ENCODE assay signal across 8 mouse cellular contexts in genomic region chr11:116433356-116434286, GRCm38 (mm10). TPM values are rescaled to one million over a fixed set of nuclear protein-coding genes. Genes with fewer than 3 reads are reported as not detected.
DNase-seq lines count a peak whose midpoint lies in the region; ATAC-seq and TF ChIP-seq lines count a peak whose summit lies in the region.

Ubald2 (plus strand) TSS chr11:116434094.

- ATAC-seq in forebrain, postnatal 0 days = peak; percentile 97
- peak; percentile 97 for ATAC-seq in lung, embryonic 15.5 days (ENCODE audit: borderline replicate concordance, extremely low read depth, low FRiP score, low TSS enrichment)

- H3K4me2 ChIP-seq in forebrain, postnatal 0 days (ENCODE audit: low read depth) = peak within 1 kb of the TSS; percentile 73
- peak within 1 kb of the TSS; percentile 74 for H3K4me2 ChIP-seq in lung, embryonic 15.5 days

- peaks cover 27 to 58% of the 10 kb centered on the region in 2 experiments for H3K4me1 ChIP-seq in MEL (ENCODE audit: control insufficient read depth in 1 of 2, insufficient read depth in 2 of 2, low read length in 2 of 2)
- H3K4me1 ChIP-seq in cerebellum, adult 2 months (ENCODE audit: control insufficient read depth, insufficient read depth, low read length) = peaks cover 12% of the 10 kb centered on the region
- 0 out of 2 replicates have a peak, but pooled peaks cover 4% of the 10 kb centered on the region for H3K4me1 ChIP-seq in forebrain, postnatal 0 days (ENCODE audit: insufficient read depth)
- peaks cover 54% of the 10 kb centered on the region for H3K4me1 ChIP-seq in lung, embryonic 15.5 days

- WGBS in cerebellum, adult 2 months = 2% methylated on average over 66 of the region's 66 CpGs
- 1% methylated on average over 65 of the region's 66 CpGs for WGBS in forebrain, postnatal 0 days
- 2% methylated on average over 60 of the region's 66 CpGs for WGBS in lung, embryonic 15.5 days

- H3K9ac ChIP-seq in MEL (ENCODE audit: control insufficient read depth, low read depth, low read length, poor library complexity, severe bottlenecking) = peak within 1 kb of the TSS; percentile 91
- peak within 1 kb of the TSS; percentile 84 for H3K9ac ChIP-seq in forebrain, postnatal 0 days
- peak within 1 kb of the TSS; percentile 83 for H3K9ac ChIP-seq in lung, embryonic 15.5 days

- H3K27me3 ChIP-seq in MEL (ENCODE audit: control insufficient read depth in 1 of 2, insufficient read depth in 2 of 2, low read length in 2 of 2) = no peaks in the 10 kb centered on the region
- no peaks in the 10 kb centered on the region for H3K27me3 ChIP-seq in cerebellum, adult 2 months (ENCODE audit: control insufficient read depth, insufficient read depth, low read length)
- H3K27me3 ChIP-seq in forebrain, postnatal 0 days (ENCODE audit: insufficient read depth, low read length) = no peaks in the 10 kb centered on the region; the same call in 1 of the 2 replicates
- H3K27me3 ChIP-seq in lung, embryonic 15.5 days = 0 out of 2 replicates have a peak, but pooled peaks cover 3% of the 10 kb centered on the region

- H3K27ac ChIP-seq in MEL (ENCODE audit: control insufficient read depth, low read depth, low read length) = peak within 1 kb of the TSS; percentile 97
- H3K27ac ChIP-seq in cerebellum, adult 2 months (ENCODE audit: insufficient read depth, low read length) = peak within 1 kb of the TSS; percentile 2; the same call in 1 of the 2 replicates
- H3K27ac ChIP-seq in forebrain, postnatal 0 days (ENCODE audit: low read depth, low read length) = peak within 1 kb of the TSS; percentile 92
- H3K27ac ChIP-seq in lung, embryonic 15.5 days = peak within 1 kb of the TSS; percentile 94

- TF ChIP-seq POLR2A in MEL (IDR thresholded peaks at IDR 0.05; ENCODE audit: control insufficient read depth in 1 of 2, insufficient read depth in 1 of 2, low read depth in 1 of 2, low read length in 2 of 2, poor library complexity in 1 of 2) = peak in 1 of 2 experiments; percentile 43; a peak in 2 of 4 replicates
- TF ChIP-seq POLR2A in cerebellum, adult 2 months (IDR thresholded peaks at IDR 0.05; ENCODE audit: borderline replicate concordance, insufficient read depth, low read length) = peak; percentile 45; the same call in 1 of the 2 replicates

- TF ChIP-seq EP300 in MEL (IDR thresholded peaks at IDR 0.05; ENCODE audit: low read depth in 1 of 2, low read length in 2 of 2) = peak in 1 of 2 experiments; percentile 49; a peak in 1 of 4 replicates

- H3K36me3 ChIP-seq in MEL (ENCODE audit: control insufficient read depth in 1 of 2, insufficient read depth in 2 of 2, low read length in 2 of 2) = peaks cover 0 to 53% of the 10 kb centered on the region in 2 experiments; a peak in 3 of 4 replicates
- peaks cover 8% of the 10 kb centered on the region; the same call in 1 of the 2 replicates for H3K36me3 ChIP-seq in forebrain, postnatal 0 days (ENCODE audit: insufficient read depth)
- H3K36me3 ChIP-seq in lung, embryonic 15.5 days = peaks cover 14% of the 10 kb centered on the region

- H3K9me3 ChIP-seq in MEL (replicated peaks; ENCODE audit: insufficient read depth, low read length) = no peaks in the 10 kb centered on the region
- no peaks in the 10 kb centered on the region for H3K9me3 ChIP-seq in forebrain, postnatal 0 days (ENCODE audit: low read length)
- H3K9me3 ChIP-seq in lung, embryonic 15.5 days = no peaks in the 10 kb centered on the region

- no peak for TF ChIP-seq CTCF in MEL (IDR thresholded peaks at IDR 0.05 in 2 of 3, conservative IDR thresholded peaks at IDR 0.05 in 1 of 3; ENCODE audit: control insufficient read depth in 1 of 3, insufficient read depth in 1 of 3, low read depth in 2 of 3, low read length in 3 of 3, poor library complexity in 1 of 3, severe bottlenecking in 1 of 3)
- TF ChIP-seq CTCF in cerebellum, adult 2 months (IDR thresholded peaks at IDR 0.05; ENCODE audit: borderline replicate concordance, insufficient read depth, low read depth, low read length) = no peak
- TF ChIP-seq CTCF in forebrain, postnatal 0 days (IDR thresholded peaks at IDR 0.05; ENCODE audit: low read depth) = no peak

- peaks cover 10% of the 10 kb centered on the region for H3K79me2 ChIP-seq in MEL (ENCODE audit: control insufficient read depth, insufficient read depth, low read length, poor library complexity)

- peak within 1 kb of the TSS; percentile 81 to 93 for H3K4me3 ChIP-seq in MEL (ENCODE audit: control insufficient read depth in 1 of 2, insufficient read depth in 1 of 2, low read depth in 2 of 2, low read length in 2 of 2)
- peak within 1 kb of the TSS; percentile 73 for H3K4me3 ChIP-seq in cerebellum, adult 2 months (replicated peaks; ENCODE audit: insufficient read depth, low read depth, low read length)
- peak within 1 kb of the TSS; percentile 75 for H3K4me3 ChIP-seq in forebrain, postnatal 0 days (ENCODE audit: low read depth, low read length)
- peak within 1 kb of the TSS; percentile 82 for H3K4me3 ChIP-seq in lung, embryonic 15.5 days

- TF ChIP-seq RAD21 in MEL (IDR thresholded peaks at IDR 0.05; ENCODE audit: low read depth, low read length) = no peak

- DNase-seq in MEL (ENCODE audit: low read depth, low spot score) = peak; percentile 100
- peak; percentile 98 to 100 for DNase-seq in cerebellum, adult 2 months
- DNase-seq in forebrain, postnatal 0 days = peak; percentile 100
- peak; percentile 99 for DNase-seq in heart, postnatal 4 days
- peak; percentile 99 for DNase-seq in layer of hippocampus, adult 8-10 months (ENCODE audit: low spot score in 2 of 2)
- peak; percentile 99 for DNase-seq in ovary, adult 18-20 months (ENCODE audit: low spot score)
- DNase-seq in thymus, postnatal 0 days (ENCODE audit: low spot score) = peak; percentile 100

TF ChIP-seq in MEL, 35 proteins besides CTCF, POLR2A, EP300 and RAD21 (continues in another document):
- TF ChIP-seq TAL1 (IDR thresholded peaks at IDR 0.05; ENCODE audit: low read length) (no peak), SMC3 (IDR thresholded peaks at IDR 0.05; ENCODE audit: low read depth, low read length) (no peak), ZMIZ1 (IDR thresholded peaks at IDR 0.05; ENCODE audit: low read depth, low read length) (peak; percentile 83; the same call in 1 of the 2 replicates), MYC (IDR thresholded peaks at IDR 0.05; ENCODE audit: low read depth, low read length) (peak; percentile 83), POLR2AphosphoS2 (IDR thresholded peaks at IDR 0.05; ENCODE audit: low read length) (peak; percentile 89), UBTF (IDR thresholded peaks at IDR 0.05; ENCODE audit: borderline replicate concordance, insufficient read depth, low read depth, low read length) (no peak), MAZ (IDR thresholded peaks at IDR 0.05; ENCODE audit: low read depth, low read length) (peak; percentile 39), ZNF384 (IDR thresholded peaks at IDR 0.05; ENCODE audit: low read depth, low read length) (peak; percentile 32; the same call in 1 of the 2 replicates), USF2 (IDR thresholded peaks at IDR 0.05; ENCODE audit: borderline replicate concordance in 1 of 2, insufficient read depth in 1 of 2, low read depth in 1 of 2, low read length in 2 of 2) (no peak), ELF1 (IDR thresholded peaks at IDR 0.05; ENCODE audit: low read depth, low read length) (no peak), HCFC1 (IDR thresholded peaks at IDR 0.05; ENCODE audit: low read depth, low read length) (peak; percentile 78), TCF12 (IDR thresholded peaks at IDR 0.05; ENCODE audit: low read depth, low read length) (0 out of 2 replicates have a peak, but pooled peaks have one; percentile 26), ZKSCAN1 (IDR thresholded peaks at IDR 0.05; ENCODE audit: low read depth, low read length) (no peak), POLR2AphosphoS5 (IDR thresholded peaks at IDR 0.05; ENCODE audit: borderline replicate concordance, low read depth, low read length) (0 out of 2 replicates have a peak, but pooled peaks have one; percentile 43), NELFE (IDR thresholded peaks at IDR 0.05; ENCODE audit: low read depth, low read length) (peak; percentile 74), E2F4 (IDR thresholded peaks at IDR 0.05; ENCODE audit: borderline replicate concordance, low read depth, low read length) (0 out of 2 replicates have a peak, but pooled peaks have one; percentile 59), ZC3H11A (IDR thresholded peaks at IDR 0.05; ENCODE audit: low read depth, low read length) (0 out of 2 replicates have a peak, but pooled peaks have one; percentile 13), GABPA (IDR thresholded peaks at IDR 0.05; ENCODE audit: low read depth, low read length) (no peak), BHLHE40 (IDR thresholded peaks at IDR 0.05; ENCODE audit: borderline replicate concordance, low read depth, low read length) (peak; percentile 46; the same call in 1 of the 2 replicates), MXI1 (IDR thresholded peaks at IDR 0.05; ENCODE audit: low read depth, low read length) (peak; percentile 95), MAFK (IDR thresholded peaks at IDR 0.05; ENCODE audit: borderline replicate concordance, low read depth, low read length) (no peak), MYB (IDR thresholded peaks at IDR 0.05; ENCODE audit: low read depth, low read length) (peak; percentile 43; the same call in 1 of the 2 replicates), TBP (IDR thresholded peaks at IDR 0.05; ENCODE audit: low read depth, low read length) (0 out of 2 replicates have a peak, but pooled peaks have one; percentile 41), GATA1 (IDR thresholded peaks at IDR 0.05; ENCODE audit: low read depth, low read length) (no peak), ETS1 (IDR thresholded peaks at IDR 0.05; ENCODE audit: low read depth, low read length) (peak; percentile 99), SIN3A (IDR thresholded peaks at IDR 0.05; ENCODE audit: low read length) (peak; percentile 99), MAX (IDR thresholded peaks at IDR 0.05; ENCODE audit: low read length) (peak; percentile 86), USF1 (IDR thresholded peaks at IDR 0.05; ENCODE audit: low read depth, low read length) (peak; percentile 57; the same call in 1 of the 2 replicates)

RNA-seq across cellular contexts. Expression of gene Ubald2, which starts in this region (rescaled TPM):
- 56.8 and 66.2 TPM in 2 replicates for total RNA-seq in MEL (2012; rRNA removed)
- polyA plus RNA-seq in MEL (2012; ENCODE audit: insufficient read depth in 1 of 2, insufficient read length in 2 of 2, low read depth in 1 of 2, low replicate concordance in 2 of 2, missing spikeins in 1 of 2) = 10 to 100 TPM in 1 of 2 experiments, not detected in 1; 77.7 TPM
- polyA plus RNA-seq in cerebellum, adult 2 months (2012; rRNA removed) = 34.8 and 44.0 TPM in 2 replicates
- total RNA-seq in forebrain, postnatal 0 days (2014; rRNA removed) = 88.0 and 127 TPM in 2 replicates
- 50.6 and 68.5 TPM in 2 replicates for polyA plus RNA-seq in forebrain, postnatal 0 days (2015; fragmentation: Nextera tagmentation; extraction: Ambion mirVana)
- total RNA-seq in heart, postnatal 4 days (2021) = 10 to 100 TPM; 52.8 to 55.5 TPM
- 10 to 100 TPM; 28.6 to 30.4 (median 29.5) TPM for total RNA-seq in layer of hippocampus, adult 8-10 months (2022)
- 37.2 and 41.7 TPM in 2 replicates for polyA plus RNA-seq in lung, embryonic 15.5 days (2015; fragmentation: Nextera tagmentation; extraction: Ambion mirVana)
- 81.9 and 82.9 TPM in 2 replicates for polyA plus RNA-seq in thymus, postnatal 0 days (2015; fragmentation: Nextera tagmentation; extraction: Ambion mirVana)

Comparison
In these comparisons a context has a peak if more than half of its experiments do, and no peak if none do; other contexts are left out.
1. Peak in every context shown above with its lines: DNase-seq, ATAC-seq, H3K4me3 ChIP-seq and H3K27ac ChIP-seq.
2. H3K27ac ChIP-seq: peak in every context shown above with its lines; median percentile 97 in MEL; 94 in lung, embryonic 15.5 days; 92 in forebrain, postnatal 0 days; 2 in cerebellum, adult 2 months.